Mouse (Mus musculus) kidney, embryonic 14.5 days (tissue): Measurements from ENCODE around the gene Mis18bp1. TPM values are rescaled to one million over a fixed set of nuclear protein-coding genes. Genes with fewer than 3 reads are reported as not detected.

Experiments used
- polyA plus RNA-seq: library from polyadenylated mRNA; unstranded; fragments of >200 nt; fragmentation: Nextera tagmentation; extraction: Ambion mirVana; gene quantifications from 2 replicates; pipeline ENCODE4 v1.2.1, GENCODE M21; 2014

Mis18bp1 gene
- polyA plus RNA-seq, 1 experiment from 2014 or later = 82.2 TPM

Other genes starting within 250 kb of the Mis18bp1 start
- gene Klhl28, start 207.1 kb downstream of the Mis18bp1 start, polyA plus RNA-seq = 9.8 and 14.3 TPM in 2 replicates
- 27.5 and 42.5 TPM in 2 replicates for gene Togaram1, start 206.8 kb downstream of the Mis18bp1 start, polyA plus RNA-seq
- gene Prpf39, start 136.3 kb downstream of the Mis18bp1 start, polyA plus RNA-seq = 45.0 and 63.1 TPM in 2 replicates
- 506 and 674 TPM in 2 replicates for gene Fkbp3, start 98.6 kb downstream of the Mis18bp1 start, polyA plus RNA-seq
- 12.8 and 15.3 TPM in 2 replicates for gene Fancm, start 97.0 kb downstream of the Mis18bp1 start, polyA plus RNA-seq
- gene Wdr20rt, start 52.9 kb upstream of the Mis18bp1 start, polyA plus RNA-seq = not detected in 2 replicates